Mouse (Mus musculus) heart, postnatal 36 days (tissue): ENCODE results near the gene 4930544D05Rik. TPM values are rescaled to one million over a fixed set of nuclear protein-coding genes. Genes with fewer than 3 reads are reported as not detected.
A peak's percentile ranks its signal among the peaks of the same experiment; 100 is the strongest.

Source experiments
- DNase-seq, 2 experiments: peaks; one replicate each; pipeline ENCODE4 v3.0.0; 2021 to 2022
- intact Hi-C: fragments of 180-260 bp; cut with DNase I; formaldehyde crosslinking; loops from one replicate; pipeline ENCODE4 v1.15.1; 2025
- total RNA-seq, 2 experiments: library from RNA; stranded (reverse); gene quantifications; 2 replicates each; pipeline ENCODE4 v1.2.3; 2021

Gene 4930544D05Rik
- total RNA-seq, 2 experiments from 2014 or later = not detected

DNA sequence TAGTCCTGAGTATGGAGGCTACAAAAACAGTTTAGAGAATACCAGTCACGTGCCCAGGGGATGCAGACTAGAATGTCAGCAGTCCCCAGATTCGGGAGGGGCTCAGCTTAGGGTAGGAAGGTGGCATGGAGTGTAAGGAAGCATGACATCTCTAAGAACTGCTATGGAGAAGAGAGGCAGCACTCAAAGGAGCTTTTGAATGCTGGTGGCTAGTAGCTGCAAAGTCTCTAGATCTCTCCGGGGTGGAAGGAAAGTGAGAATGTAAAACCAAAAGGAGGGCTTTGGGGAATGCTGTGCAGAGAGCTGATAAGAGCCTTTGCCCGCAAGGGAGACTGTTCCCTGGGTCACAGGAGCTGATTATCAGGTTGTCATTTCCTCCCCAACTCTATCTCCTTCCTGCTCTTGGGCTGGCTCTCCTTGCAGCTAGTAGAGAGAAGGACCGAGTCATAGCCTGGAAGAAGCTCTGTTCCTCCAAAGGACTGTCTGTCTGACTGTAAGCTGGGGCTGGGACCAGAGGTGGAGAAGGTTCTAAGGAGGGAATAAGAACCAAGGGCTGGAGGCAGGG is 23.1 kb downstream of the 4930544D05Rik start, which contains the start of gene Gp1ba:
Gp1ba (plus strand) TSS at position 409 of the 565 bp plus-strand sequence.
- intact Hi-C loops = no loop called here
- no peak for DNase-seq

DNA sequence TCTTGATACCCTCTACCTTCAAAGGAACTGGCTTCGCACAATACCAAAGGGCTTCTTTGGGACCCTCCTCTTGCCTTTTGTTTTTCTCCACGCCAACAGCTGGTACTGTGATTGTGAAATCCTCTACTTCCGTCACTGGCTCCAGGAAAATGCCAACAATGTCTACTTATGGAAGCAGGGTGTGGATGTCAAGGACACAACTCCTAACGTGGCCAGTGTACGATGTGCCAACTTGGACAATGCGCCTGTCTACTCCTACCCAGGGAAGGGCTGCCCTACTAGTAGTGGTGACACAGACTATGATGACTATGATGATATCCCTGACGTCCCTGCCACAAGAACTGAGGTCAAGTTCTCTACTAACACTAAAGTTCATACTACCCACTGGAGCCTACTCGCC is 24.3 kb downstream of the 4930544D05Rik start:
- intact Hi-C loops = loop anchor here (10.0 kb wide), 1 partner anchor 405 kb away; the partner anchor contains the start of genes 0610010K14Rik, Gm21988 and Rnasek
- no peak for DNase-seq

DNA sequence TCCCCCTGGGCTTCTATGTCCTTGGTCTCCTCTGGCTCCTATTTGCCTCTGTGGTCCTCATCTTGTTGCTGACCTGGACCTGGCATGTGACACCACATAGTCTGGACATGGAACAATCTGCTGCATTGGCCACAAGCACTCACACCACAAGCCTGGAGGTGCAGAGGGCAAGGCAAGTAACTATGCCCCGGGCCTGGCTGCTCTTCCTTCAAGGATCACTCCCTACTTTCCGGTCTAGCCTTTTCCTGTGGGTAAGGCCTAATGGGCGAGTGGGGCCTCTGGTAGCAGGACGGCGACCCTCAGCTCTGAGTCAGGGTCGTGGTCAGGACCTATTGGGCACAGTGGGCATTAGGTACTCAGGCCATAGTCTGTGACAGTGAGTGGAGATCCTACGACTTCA is 25.6 kb downstream of the 4930544D05Rik start:
- no peak for DNase-seq
- intact Hi-C loops = loop anchor here (10.0 kb wide), 1 partner anchor 406 kb away; the partner anchor contains the start of genes 0610010K14Rik, Gm21988 and Rnasek

DNA sequence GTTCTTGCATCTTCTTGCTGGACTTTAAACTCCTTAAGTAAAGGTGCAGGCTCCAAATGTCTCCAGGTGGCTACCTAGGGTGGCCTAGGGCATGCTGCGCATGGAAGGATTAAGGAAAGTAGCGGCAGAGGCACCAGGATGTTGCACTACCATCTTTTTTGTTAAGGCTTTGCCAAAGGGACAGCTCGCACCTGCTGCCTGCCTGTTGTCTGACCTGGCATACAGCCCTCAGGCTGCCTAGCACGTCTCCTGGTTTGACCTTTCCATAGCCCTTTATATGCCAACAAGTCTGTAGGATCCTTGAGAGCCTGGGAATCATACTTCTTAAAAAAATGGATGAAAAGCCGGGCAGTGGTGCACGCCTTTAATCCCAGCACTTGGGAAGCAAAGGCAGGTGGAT is 27.4 kb downstream of the 4930544D05Rik start:
- DNase-seq = no peak
- intact Hi-C loops = loop anchor here (10.0 kb wide), 1 partner anchor 408 kb away; the partner anchor contains the start of genes 0610010K14Rik, Gm21988 and Rnasek

DNA sequence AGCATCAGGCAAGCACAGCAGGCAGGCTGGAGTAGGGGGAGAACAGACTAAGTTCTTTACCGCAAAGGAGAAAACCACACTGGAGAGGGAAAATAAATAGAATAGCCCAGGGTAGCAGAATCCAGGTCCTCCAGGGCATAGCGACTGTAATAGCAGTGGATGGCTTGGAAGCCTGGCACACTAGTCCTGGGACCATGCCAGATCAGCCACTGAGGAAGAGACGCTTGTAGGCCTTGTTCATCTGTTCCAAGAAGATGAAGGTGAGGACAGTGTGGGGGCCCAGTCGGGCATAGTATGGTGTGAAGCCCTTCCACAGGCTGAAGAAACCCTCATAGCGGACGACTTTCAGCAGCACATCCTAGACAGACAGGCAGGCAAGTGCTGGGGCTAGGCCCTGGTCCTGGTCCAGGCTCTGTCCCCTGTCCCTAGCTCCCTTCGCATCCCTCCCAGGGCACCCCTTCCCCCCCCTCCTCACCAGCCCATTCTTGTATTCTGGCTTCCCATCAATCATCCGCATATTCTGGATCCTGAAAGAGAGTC is 29.0 kb downstream of the 4930544D05Rik start:
- DNase-seq = no peak
- intact Hi-C loops = loop anchor here (10.0 kb wide), 1 partner anchor 410 kb away; the partner anchor contains the start of genes 0610010K14Rik, Gm21988 and Rnasek

DNA sequence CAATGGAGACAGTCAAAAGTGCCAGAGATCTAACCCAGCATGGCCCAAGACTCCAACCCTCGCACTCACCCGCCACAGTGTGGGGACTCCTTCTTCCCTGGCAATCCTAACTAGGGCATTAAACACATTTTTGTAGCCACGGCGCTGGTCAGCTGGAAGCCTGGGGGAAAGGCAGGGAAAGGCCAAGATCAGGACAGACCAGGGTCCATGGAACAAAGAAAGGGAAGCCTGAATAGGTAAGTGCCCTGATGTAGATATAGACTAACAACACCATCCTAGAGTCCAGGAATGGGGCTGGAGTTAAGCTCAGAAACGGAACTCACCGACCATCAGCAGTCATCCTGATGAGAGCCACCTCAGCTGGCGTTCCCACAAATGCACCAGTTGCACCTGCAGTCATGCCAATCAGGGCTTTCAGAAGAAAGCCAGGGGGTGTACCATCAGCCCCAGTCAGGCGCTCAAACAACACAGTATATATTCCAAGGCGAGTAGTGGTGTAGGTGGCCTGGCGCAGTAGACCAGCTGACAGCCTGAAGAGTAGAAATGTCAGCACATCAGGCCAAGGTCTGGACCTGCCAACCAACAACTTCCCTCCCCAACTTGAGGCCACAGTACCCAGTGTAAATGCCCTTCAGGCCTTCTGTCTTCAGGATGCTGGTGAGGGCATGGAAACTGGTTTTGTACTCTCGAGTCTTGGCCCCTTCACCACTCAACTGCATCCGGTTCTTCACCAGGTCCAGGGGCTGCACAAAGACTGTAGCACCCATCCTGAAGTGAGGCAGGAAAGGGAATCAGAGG is 30.0 kb downstream of the 4930544D05Rik start:
- intact Hi-C loops = loop anchor here (10.0 kb wide), 1 partner anchor 411 kb away; the partner anchor contains the start of genes 0610010K14Rik, Gm21988 and Rnasek

DNA sequence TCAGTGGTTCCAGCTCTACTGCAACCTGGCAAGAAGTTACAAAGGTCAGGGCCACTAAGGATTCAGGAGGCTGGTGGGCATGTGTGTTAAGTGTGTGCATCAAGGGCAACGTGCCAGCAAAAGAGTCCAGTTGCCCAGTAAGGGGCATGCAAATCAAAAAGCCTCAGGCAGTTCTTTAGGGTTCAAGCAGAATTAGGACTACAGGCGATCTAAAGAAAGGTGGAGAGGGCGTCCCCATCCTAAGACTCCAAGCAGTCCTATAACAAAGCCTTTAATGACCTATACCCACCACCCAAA is 30.6 kb downstream of the 4930544D05Rik start:
- DNase-seq = no peak
- intact Hi-C loops = loop anchor here (10.0 kb wide), 1 partner anchor 411 kb away; the partner anchor contains the start of genes 0610010K14Rik, Gm21988 and Rnasek

More for the DNA sequence above, 30.0 kb downstream of the 4930544D05Rik start:
- no peak for DNase-seq

DNA sequence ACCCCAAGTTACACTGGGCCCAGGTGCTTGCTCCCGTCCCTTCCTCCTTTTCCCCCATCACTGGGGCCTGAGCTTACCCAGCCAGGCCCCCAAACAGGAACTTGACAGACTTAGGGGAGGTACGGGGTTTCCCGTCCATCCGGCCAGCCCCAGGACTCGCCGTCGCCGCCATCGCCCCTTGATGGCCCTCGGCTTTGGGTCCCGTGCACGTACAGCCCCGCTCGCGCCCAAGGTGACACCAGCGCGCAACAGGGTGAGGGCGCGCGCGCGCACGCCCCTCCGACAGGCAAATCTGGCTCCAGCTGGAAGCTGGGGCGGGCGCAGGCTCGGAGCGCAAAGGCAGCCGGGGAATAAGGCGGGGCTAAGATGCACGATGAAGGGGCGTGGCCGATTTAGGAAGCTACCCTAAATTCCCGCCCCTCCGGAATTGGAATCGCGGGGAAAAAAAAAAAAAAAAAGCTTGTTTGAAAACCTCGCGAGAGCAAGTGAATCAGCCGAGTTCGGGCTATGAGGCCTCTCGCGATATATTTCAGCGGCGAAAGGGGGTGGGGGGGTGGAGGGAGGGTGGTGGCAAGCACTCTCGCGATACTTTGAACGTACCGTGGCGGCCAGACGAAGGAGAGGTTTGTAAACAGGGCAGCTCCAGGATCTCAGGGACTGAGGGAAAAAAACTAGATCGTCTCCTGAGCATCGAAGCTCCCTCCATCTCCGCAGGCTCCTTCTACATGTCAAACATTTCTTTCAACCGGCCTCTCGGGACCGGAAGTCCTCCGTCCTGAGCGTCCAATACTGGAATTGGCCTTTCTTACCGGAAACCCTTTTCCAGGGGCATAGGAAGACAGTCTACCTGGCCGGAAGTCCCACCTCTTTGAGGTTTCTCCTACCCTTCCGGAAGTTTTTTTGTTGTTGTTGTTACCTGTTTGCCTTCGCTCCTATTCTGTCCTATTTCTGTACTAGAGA is 31.3 kb downstream of the 4930544D05Rik start, which contains the start of the genes Rnf167 and Slc25a11:
Rnf167 (plus strand) TSS at position 545 of the 960 bp plus-strand sequence.
Slc25a11 (minus strand) TSS at position 789 of the 960 bp plus-strand sequence.
- intact Hi-C loops = loop anchor here (10.0 kb wide), 1 partner anchor 412 kb away; the partner anchor contains the start of genes 0610010K14Rik, Gm21988 and Rnasek
- peak; percentile 94 for DNase-seq

DNA sequence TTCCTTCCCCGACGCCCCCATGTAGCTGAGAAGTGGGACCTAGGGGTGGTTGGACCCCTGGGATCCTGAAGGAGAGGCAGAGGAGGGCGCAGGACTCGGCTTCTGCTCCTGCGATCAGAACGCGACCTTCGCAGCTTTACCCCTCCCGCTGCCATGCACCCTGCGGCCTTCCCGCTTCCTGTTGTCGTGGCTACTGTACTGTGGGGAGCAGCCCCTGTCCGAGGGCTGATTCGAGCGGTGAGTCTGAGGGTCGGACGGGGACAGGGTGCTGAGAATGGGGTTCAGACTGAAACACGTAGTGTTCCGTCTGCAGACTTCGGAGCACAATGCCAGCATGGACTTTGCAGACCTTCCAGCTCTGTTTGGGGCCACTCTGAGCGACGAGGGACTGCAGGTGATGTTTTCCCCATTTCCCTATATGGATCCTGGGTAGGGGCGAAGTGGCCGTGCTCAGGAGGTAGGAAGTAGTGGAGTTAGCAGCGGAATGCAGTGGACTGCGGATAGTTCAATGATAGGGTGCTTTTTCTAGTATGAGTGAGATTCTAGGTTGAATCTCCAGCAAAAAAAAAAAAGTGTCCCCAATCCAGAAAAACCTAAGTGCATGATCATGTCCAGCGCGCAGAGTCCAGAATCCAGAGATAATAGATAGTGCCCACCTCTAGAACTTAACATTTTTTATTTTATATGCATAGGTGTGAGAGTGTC is 32.2 kb downstream of the 4930544D05Rik start:
- intact Hi-C loops = loop anchor here (10.0 kb wide), 1 partner anchor 413 kb away; the partner anchor contains the start of genes 0610010K14Rik, Gm21988 and Rnasek
- DNase-seq = peak in 1 of 2 experiments; percentile 40

DNA sequence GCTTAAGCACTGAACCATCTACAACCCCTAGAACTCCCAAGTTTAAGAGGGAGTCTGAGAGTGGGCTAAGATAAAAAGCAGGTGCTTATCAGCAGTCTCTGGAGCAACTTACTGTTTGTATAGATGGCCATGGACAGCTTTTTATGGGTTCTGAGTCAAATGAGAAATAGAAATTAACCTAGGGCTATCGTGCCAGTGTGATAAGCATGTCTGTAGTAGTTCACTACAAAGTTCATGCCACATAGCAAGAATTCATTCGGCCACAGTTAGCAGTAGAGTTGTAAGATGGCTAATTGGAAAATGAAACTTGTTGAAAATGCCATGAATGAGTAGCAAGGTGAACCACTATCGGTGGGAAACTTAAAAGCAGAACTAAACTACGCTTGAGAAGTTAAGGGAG is 32.9 kb downstream of the 4930544D05Rik start:
- DNase-seq = no peak
- intact Hi-C loops = loop anchor here (10.0 kb wide), 1 partner anchor 414 kb away; the partner anchor contains the start of genes 0610010K14Rik, Gm21988 and Rnasek

DNA sequence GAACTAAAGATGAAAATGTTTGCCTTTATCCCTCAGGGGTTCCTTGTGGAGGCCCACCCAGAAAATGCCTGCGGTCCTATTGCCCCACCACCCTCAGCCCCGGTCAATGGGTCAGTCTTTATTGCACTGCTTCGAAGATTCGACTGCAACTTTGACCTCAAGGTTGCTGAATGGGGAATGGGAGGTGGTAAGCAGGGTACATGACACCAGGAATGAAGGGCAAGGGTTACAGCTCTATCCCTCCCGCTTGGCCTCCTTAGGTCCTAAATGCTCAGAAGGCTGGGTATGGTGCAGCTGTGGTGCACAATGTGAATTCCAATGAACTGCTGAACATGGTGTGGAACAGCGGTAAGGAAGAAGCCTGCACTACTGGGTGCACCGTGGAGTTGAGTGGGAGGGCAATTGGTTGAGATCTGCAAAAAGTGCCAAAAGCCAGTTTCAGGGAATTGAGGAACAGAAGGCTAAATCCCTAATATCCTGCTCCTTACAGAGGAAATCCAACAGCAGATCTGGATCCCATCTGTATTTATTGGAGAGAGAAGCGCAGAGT is 33.6 kb downstream of the 4930544D05Rik start:
- no peak for DNase-seq
- intact Hi-C loops = loop anchor here (10.0 kb wide), 1 partner anchor 414 kb away; the partner anchor contains the start of genes 0610010K14Rik, Gm21988 and Rnasek

DNA sequence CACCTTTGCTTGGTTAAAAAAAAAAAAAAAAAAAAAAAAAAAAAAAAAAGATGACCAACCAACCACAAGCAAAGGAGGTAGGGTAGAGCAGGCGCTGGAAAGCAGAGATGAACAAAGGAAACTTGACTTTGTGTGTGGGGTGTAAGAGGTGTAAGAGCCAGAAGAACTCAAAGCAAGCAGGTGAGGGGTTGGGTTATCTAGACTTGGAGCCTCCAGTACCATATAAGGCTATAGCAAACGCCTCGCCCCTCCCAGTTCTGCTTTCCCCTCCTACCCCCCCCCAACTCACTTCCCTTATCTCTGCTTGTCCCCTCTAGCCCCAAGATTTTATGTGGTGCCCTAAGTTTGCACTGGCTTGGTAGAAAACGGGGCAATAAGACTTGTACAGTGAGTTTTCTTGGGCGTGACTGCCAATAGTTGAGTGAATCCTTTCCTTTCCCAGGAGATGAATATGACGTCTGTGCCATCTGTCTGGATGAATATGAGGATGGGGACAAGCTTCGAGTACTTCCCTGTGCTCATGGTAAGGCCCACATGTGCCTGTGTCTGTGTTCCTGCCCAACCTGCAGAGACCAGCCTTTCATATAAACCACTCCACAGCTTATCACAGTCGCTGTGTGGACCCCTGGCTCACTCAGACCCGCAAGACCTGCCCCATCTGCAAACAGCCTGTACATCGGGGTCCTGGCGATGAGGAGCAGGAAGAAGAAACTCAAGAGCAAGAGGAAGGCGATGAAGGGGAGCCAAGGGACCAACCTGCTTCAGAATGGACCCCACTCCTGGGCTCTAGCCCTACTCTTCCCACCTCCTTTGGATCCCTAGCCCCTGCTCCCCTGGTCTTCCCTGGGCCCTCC is 34.9 kb downstream of the 4930544D05Rik start:
- no peak for DNase-seq

DNA sequence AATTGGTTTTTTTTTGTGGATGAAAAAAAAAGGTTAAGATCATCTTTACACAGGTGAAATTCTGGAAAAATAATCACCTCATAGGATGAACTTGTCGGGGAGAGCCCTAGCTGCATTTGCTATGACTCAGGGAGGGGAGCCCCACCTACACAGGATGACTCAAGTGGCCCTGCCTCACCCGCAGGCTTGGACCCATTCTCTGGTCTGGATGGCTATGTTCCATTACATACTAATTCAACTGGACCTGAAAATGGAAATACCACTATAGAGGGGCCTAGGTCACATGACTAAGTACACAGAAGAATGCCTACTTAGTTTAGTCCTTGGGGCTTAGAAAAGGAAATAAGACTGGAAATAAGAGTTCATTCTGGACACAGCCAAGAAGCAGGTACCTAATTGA is 35.7 kb downstream of the 4930544D05Rik start:
- no peak for DNase-seq
- intact Hi-C loops = loop anchor here (10.0 kb wide), 1 partner anchor 657 kb away; the partner anchor contains the start of genes Gabarap and Phf23

More for the DNA sequence above, 34.9 kb downstream of the 4930544D05Rik start:
- intact Hi-C loops = loop anchor here (10.0 kb wide), 1 partner anchor 656 kb away; the partner anchor contains the start of genes Gabarap and Phf23

DNA sequence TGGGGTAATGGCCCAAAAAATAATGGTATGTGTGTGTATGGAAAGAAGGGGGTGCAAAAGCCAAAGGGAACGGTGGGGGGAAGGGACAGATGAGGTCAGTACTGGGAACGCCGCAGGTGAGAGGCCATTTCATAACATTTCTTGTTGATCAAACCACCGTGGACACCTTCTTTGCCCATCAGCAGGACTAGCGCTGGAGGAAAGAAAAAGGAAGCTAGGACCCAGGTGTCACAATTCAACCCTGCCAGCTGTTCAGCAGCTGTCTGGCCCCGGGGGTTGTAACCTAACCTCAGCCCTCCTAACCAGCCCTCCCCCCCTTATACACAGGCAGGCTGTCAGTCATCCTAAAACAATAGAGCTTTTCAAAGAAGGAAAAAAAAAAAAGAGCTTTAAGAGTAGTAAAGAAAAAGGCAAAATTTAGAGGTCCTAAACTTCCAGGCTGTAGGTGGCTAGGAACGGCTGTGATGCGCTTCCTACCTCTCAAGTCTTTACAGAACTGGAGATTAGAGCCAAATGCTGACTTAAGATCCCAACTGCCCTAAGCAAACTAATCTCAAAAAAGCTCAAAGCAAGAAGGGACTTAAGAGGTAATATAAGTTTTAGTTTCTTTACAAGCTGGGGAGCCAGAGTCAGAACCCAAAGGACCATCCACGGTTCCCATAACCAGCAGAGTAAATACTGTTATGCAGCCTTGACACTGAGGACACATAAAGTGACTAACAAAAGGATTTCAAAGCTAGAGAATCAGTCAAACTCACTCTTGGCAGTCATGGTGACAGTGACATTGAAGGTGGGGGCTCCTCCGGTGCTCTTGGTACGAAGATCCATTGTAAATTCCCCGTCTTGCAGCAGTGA is 36.6 kb downstream of the 4930544D05Rik start:
- DNase-seq = no peak
- intact Hi-C loops = loop anchor here (10.0 kb wide), 1 partner anchor 657 kb away; the partner anchor contains the start of genes Gabarap and Phf23

DNA sequence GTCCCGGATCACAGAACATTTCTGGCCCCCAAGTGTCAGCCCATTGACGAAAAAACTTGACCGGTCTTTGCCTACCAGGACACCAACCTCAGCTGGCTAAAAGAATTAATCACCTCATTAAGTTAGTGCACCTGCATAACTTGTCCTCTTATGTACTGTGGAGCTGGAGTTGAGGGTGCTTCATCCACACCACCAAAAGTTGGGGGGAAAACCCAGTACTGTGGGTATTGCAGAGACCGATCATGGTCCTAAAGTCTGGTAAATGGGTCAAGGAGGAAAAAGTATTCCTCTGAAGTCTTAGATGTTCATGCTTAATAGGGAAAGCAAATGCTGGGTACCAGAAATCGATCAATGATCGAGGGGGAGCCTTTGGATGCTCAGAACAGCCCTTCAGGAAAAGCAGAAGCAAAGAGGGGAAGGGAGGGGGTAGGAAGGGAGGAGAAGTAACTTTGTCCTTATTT is 37.3 kb downstream of the 4930544D05Rik start:
- DNase-seq = no peak
- intact Hi-C loops = loop anchor here (10.0 kb wide), 1 partner anchor 658 kb away; the partner anchor contains the start of genes Gabarap and Phf23
